Mouse (Mus musculus) inflammation-experienced regulatory T-cells (primary cell): ENCODE results near the gene Csn1s2b. TPM values are rescaled to one million over a fixed set of nuclear protein-coding genes. Genes with fewer than 3 reads are reported as not detected.

Experiments used
- polyA plus RNA-seq, 2 experiments: library from polyadenylated mRNA; unstranded; fragments of 100-300 nt; shearing (Covaris generic); gene quantifications; one replicate each; pipeline ENCODE4 v1.2.1; 2017

Gene Csn1s2b
- polyA plus RNA-seq: under 1 TPM; 0.75 to 0.91 TPM

DNA sequence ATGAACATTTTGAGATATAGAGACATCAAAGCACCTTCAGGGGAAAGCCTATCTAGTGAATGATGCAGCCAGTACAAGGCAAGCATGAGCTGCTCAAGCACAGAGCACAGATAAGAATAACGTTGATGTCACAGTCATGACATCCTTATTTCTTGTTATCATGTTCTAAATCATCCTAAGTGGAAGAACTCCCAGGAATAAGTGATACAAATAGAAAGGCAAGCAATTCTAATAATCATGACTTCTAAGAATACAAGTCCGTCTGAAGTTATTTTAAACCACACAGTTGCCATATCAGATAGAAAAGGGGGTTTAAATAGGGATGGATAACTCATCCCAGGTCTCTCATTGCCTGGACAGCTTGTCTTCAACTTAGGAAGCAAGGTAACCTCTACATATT is at the start of gene Csn1s2b:
Gene Csn1s2b, plus strand, starts transcription at position 301 of the 400 bp plus-strand sequence.

DNA sequence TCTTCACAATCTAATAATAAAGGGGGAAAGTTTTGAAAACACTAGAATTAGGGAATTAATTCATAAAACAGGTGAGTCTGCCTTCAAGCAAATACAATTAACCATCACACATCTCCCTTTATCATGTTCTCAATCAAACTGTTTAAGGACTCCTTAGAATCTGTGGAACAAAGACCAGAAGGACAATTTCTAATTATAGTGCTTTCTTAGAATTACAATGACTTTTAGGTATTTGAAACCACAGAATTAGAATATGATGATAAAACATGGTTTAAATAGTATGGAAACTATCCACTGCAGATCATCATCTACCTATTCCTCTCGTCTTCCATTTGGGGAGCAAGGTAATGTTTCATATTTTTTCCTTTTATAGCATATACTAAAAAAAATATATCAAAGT is 33.6 kb upstream of the Csn1s2b start, which contains the start of gene Csn1s2a:
Gene Csn1s2a, plus strand, starts transcription at position 301 of the 400 bp plus-strand sequence.

GRCm38 (mm10) chr5:87825386-87825785 is 17.5 kb downstream of the Csn1s2b start, which contains the start of gene Prr27:
Gene Prr27, plus strand, starts transcription at chr5:87825686.

Other genes starting within 250 kb of the Csn1s2b start
- gene Sult1d1, start 239.1 kb upstream of the Csn1s2b start, polyA plus RNA-seq: under 1 TPM; 0.06 to 0.42 TPM
- gene Sult1e1, start 216.5 kb upstream of the Csn1s2b start, polyA plus RNA-seq: under 1 TPM in 1 of 2 experiments, not detected in 1; 0.31 TPM
- 1 to 10 TPM in 1 of 2 experiments, not detected in 1; 1.8 TPM for gene Csn1s1, start 141.9 kb upstream of the Csn1s2b start, polyA plus RNA-seq
- not detected for gene Csn2, start 108.5 kb upstream of the Csn1s2b start, polyA plus RNA-seq
- gene Csn1s2a, start 33.5 kb upstream of the Csn1s2b start, polyA plus RNA-seq: not detected
- under 1 TPM in 1 of 2 experiments, not detected in 1; 0.50 TPM for gene Prr27, start 17.6 kb downstream of the Csn1s2b start, polyA plus RNA-seq
- gene Odam, start 76.9 kb downstream of the Csn1s2b start, polyA plus RNA-seq: not detected
- gene Csn3, start 117.5 kb downstream of the Csn1s2b start, polyA plus RNA-seq: under 1 TPM; 0.26 to 0.93 TPM
- under 1 TPM; 0.14 to 0.23 TPM for gene 2310003L06Rik, start 161.4 kb downstream of the Csn1s2b start, polyA plus RNA-seq
- gene Gm28434, start 161.4 kb downstream of the Csn1s2b start, polyA plus RNA-seq: under 1 TPM in 1 of 2 experiments, not detected in 1; 0.86 TPM
- not detected for gene Cabs1, start 171.4 kb downstream of the Csn1s2b start, polyA plus RNA-seq
- gene Smr3a, start 194.5 kb downstream of the Csn1s2b start, polyA plus RNA-seq: over 10,000 TPM in 1 of 2 experiments, under 1 TPM in 1; 0.92 to 10,886 TPM